In the genomic region with DNA sequence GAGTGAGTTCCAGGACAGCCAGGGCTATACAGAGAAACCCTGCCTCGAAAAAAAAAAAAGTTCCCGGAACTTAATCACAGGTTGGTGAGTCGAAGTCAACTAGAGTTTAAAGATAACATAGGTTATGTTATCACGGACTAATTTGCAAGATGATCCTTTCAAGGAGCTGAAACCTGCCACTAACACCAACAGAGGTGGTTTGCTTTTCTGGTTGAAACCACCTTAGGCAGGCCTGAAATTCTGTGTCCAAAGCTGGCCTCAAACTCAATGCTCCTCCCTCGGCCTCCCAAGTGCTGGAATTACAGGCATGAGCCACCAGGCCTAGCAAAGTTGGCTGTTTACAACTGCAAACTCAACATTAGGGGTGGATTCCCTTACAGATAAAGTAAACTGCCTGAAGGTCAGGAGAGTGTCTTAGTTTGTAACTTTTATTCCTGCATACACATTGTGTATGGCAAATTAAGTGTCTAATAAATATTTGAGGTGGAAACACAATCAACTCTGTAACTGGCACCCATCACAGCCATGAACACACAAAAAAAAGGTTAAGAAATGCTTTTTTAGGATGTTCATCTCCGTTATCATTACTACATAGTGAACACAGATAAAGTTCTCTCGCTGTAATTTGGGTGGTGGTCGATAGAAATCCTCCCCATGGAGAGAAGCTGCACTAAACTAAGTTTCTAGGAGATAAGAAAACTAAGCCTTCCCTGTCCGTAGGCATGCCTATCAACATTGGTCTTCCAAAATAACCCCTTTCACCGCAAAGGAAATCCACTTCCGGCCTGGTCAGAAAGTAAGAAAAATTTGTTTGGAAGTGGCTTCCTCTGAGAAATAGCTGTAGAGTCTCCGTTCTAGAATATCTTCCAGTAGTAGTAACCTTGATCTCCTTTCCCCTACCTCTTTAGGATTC, we compare ENCODE assay signal across 8 mouse cellular contexts. TPM values are rescaled to one million over a fixed set of nuclear protein-coding genes. Genes with fewer than 3 reads are reported as not detected.
DNase-seq lines count a peak whose midpoint lies in the region; ATAC-seq and TF ChIP-seq lines count a peak whose summit lies in the region.

No protein-coding gene starts in this region.

- peaks cover 5% of the 10 kb centered on the region for H3K4me1 ChIP-seq in forebrain, postnatal 0 days (ENCODE audit: insufficient read depth)
- H3K4me1 ChIP-seq in limb, embryonic 14.5 days (ENCODE audit: control insufficient read depth, insufficient read depth, low read length), result peaks cover 20% of the 10 kb centered on the region
- H3K4me1 ChIP-seq in neural tube, embryonic 15.5 days, result peaks cover 46% of the 10 kb centered on the region

- 63% methylated on average over 12 of the region's 12 CpGs for WGBS in forebrain, postnatal 0 days
- 59% methylated on average over 12 of the region's 12 CpGs for WGBS in limb, embryonic 14.5 days
- 46% methylated on average over 12 of the region's 12 CpGs for WGBS in neural tube, embryonic 15.5 days

- peak overlapping the region; percentile 79 for H3K4me2 ChIP-seq in forebrain, postnatal 0 days (ENCODE audit: low read depth)
- H3K4me2 ChIP-seq in limb, embryonic 14.5 days (replicated peaks; ENCODE audit: low read depth, low read length, severe bottlenecking), result peak overlapping the region; percentile 81
- H3K4me2 ChIP-seq in neural tube, embryonic 15.5 days, result peak overlapping the region; percentile 84

- H3K27me3 ChIP-seq in forebrain, postnatal 0 days (ENCODE audit: insufficient read depth, low read length), result no peaks in the 10 kb centered on the region
- no peaks in the 10 kb centered on the region for H3K27me3 ChIP-seq in limb, embryonic 14.5 days (ENCODE audit: control insufficient read depth, insufficient read depth, low read length)
- no peaks in the 10 kb centered on the region for H3K27me3 ChIP-seq in neural tube, embryonic 15.5 days (replicated peaks)

- ATAC-seq in forebrain, postnatal 0 days, result no peak
- no peak for ATAC-seq in limb, embryonic 14.5 days (ENCODE audit: low FRiP score, low read depth)
- ATAC-seq in neural tube, embryonic 15.5 days (ENCODE audit: low FRiP score), result no peak
- ATAC-seq in granulocyte monocyte progenitor cell, adult 5-6 weeks (replicated peaks; ENCODE audit: poor library complexity, severe bottlenecking), result no peak

- peak; percentile 26 for DNase-seq in kidney, adult 11 months
- no peak for DNase-seq in kidney, adult 18-20 months
- peak; percentile 70 for DNase-seq in NIH3T3 (ENCODE audit: low read depth)
- DNase-seq in forebrain, postnatal 0 days, result no peak
- DNase-seq in limb, embryonic 14.5 days (ENCODE audit: low spot score), result no peak
- no peak for DNase-seq in Muller cell, postnatal 12 days (ENCODE audit: inconsistent ontology term)

- no peak overlapping the region for H3K27ac ChIP-seq in forebrain, postnatal 0 days (ENCODE audit: low read depth, low read length)
- peak overlapping the region; percentile 80 for H3K27ac ChIP-seq in limb, embryonic 14.5 days (replicated peaks; ENCODE audit: low read depth, low read length)
- peak overlapping the region; percentile 83 for H3K27ac ChIP-seq in neural tube, embryonic 15.5 days (replicated peaks)

- no peak for TF ChIP-seq CTCF in forebrain, postnatal 0 days (IDR thresholded peaks at IDR 0.05; ENCODE audit: low read depth)

- H3K9me3 ChIP-seq in forebrain, postnatal 0 days (ENCODE audit: low read length), result no peaks in the 10 kb centered on the region
- no peaks in the 10 kb centered on the region for H3K9me3 ChIP-seq in limb, embryonic 14.5 days (ENCODE audit: control insufficient read depth, low read length)
- H3K9me3 ChIP-seq in neural tube, embryonic 15.5 days (replicated peaks), result no peaks in the 10 kb centered on the region

- peak overlapping the region; percentile 64 for H3K4me3 ChIP-seq in forebrain, postnatal 0 days (ENCODE audit: low read depth, low read length)
- H3K4me3 ChIP-seq in limb, embryonic 14.5 days (replicated peaks; ENCODE audit: low read length), result peak overlapping the region; percentile 60
- H3K4me3 ChIP-seq in neural tube, embryonic 15.5 days (replicated peaks), result peak overlapping the region; percentile 67

- H3K36me3 ChIP-seq in forebrain, postnatal 0 days (ENCODE audit: insufficient read depth), result 0 out of 2 replicates have a peak, but pooled peaks cover 2% of the 10 kb centered on the region
- 0 out of 2 replicates have a peak, but pooled peaks cover 6% of the 10 kb centered on the region for H3K36me3 ChIP-seq in limb, embryonic 14.5 days (ENCODE audit: control insufficient read depth, insufficient read depth, low read length)
- no peaks in the 10 kb centered on the region for H3K36me3 ChIP-seq in neural tube, embryonic 15.5 days

- peak overlapping the region; percentile 64; the same call in 1 of the 2 replicates for H3K9ac ChIP-seq in forebrain, postnatal 0 days
- H3K9ac ChIP-seq in limb, embryonic 14.5 days (ENCODE audit: low read depth, low read length, severe bottlenecking), result peak overlapping the region; percentile 34; the same call in 1 of the 2 replicates
- peak overlapping the region; percentile 69; the same call in 1 of the 2 replicates for H3K9ac ChIP-seq in neural tube, embryonic 15.5 days (replicated peaks)

- no peak for TF ChIP-seq POLR2A in limb, embryonic 14.5 days (IDR thresholded peaks at IDR 0.05; ENCODE audit: borderline replicate concordance, extremely low read depth, insufficient read depth, insufficient read length)

RNA-seq across cellular contexts. Expression of gene Snx1, which starts 0.6 kb away (rescaled TPM):
- 59.8 and 66.9 TPM in 2 replicates for total RNA-seq in forebrain, postnatal 0 days (2014; rRNA removed)
- 42.8 and 51.5 TPM in 2 replicates for polyA plus RNA-seq in forebrain, postnatal 0 days (2015; fragmentation: Nextera tagmentation; extraction: Ambion mirVana)
- polyA plus RNA-seq in limb, embryonic 14.5 days (2012; rRNA removed), result 95.8 and 111 TPM in 2 replicates
- polyA plus RNA-seq in limb, embryonic 14.5 days (2014; fragmentation: Nextera tagmentation; extraction: Ambion mirVana), result 123 and 125 TPM in 2 replicates
- polyA plus RNA-seq in neural tube, embryonic 15.5 days (2015; fragmentation: Nextera tagmentation; extraction: Ambion mirVana), result 70.4 and 80.0 TPM in 2 replicates
- total RNA-seq in granulocyte monocyte progenitor cell, adult 5-6 weeks (2014; fragmentation: Nextera tagmentation), result 71.0 and 93.3 TPM in 2 replicates
- total RNA-seq in granulocyte monocyte progenitor cell, adult 5-6 weeks (2017), result 109 and 124 TPM in 2 replicates

RNA-seq across cellular contexts. Expression of gene Ciao2a, which starts 0.6 kb away (rescaled TPM):
- 33.0 and 46.2 TPM in 2 replicates for total RNA-seq in forebrain, postnatal 0 days (2014; rRNA removed)
- 60.7 and 67.7 TPM in 2 replicates for polyA plus RNA-seq in forebrain, postnatal 0 days (2015; fragmentation: Nextera tagmentation; extraction: Ambion mirVana)
- polyA plus RNA-seq in limb, embryonic 14.5 days (2012; rRNA removed), result 47.1 and 53.0 TPM in 2 replicates
- 132 and 134 TPM in 2 replicates for polyA plus RNA-seq in limb, embryonic 14.5 days (2014; fragmentation: Nextera tagmentation; extraction: Ambion mirVana)
- 73.7 and 100 TPM in 2 replicates for polyA plus RNA-seq in neural tube, embryonic 15.5 days (2015; fragmentation: Nextera tagmentation; extraction: Ambion mirVana)
- total RNA-seq in granulocyte monocyte progenitor cell, adult 5-6 weeks (2014; fragmentation: Nextera tagmentation), result 237 and 248 TPM in 2 replicates
- 172 and 204 TPM in 2 replicates for total RNA-seq in granulocyte monocyte progenitor cell, adult 5-6 weeks (2017)

RNA-seq across cellular contexts. Expression of gene Dapk2, which starts 32.2 kb away (rescaled TPM):
- total RNA-seq in forebrain, postnatal 0 days (2014; rRNA removed), result 1.9 and 3.4 TPM in 2 replicates
- polyA plus RNA-seq in forebrain, postnatal 0 days (2015; fragmentation: Nextera tagmentation; extraction: Ambion mirVana), result 1.5 and 1.8 TPM in 2 replicates
- polyA plus RNA-seq in limb, embryonic 14.5 days (2012; rRNA removed), result 4.5 and 4.6 TPM in 2 replicates
- 5.0 and 6.3 TPM in 2 replicates for polyA plus RNA-seq in limb, embryonic 14.5 days (2014; fragmentation: Nextera tagmentation; extraction: Ambion mirVana)
- polyA plus RNA-seq in neural tube, embryonic 15.5 days (2015; fragmentation: Nextera tagmentation; extraction: Ambion mirVana), result 0.69 and 2.0 TPM in 2 replicates
- total RNA-seq in granulocyte monocyte progenitor cell, adult 5-6 weeks (2014; fragmentation: Nextera tagmentation), result 0.30 and 0.58 TPM in 2 replicates
- total RNA-seq in granulocyte monocyte progenitor cell, adult 5-6 weeks (2017), result 0.31 and 1.9 TPM in 2 replicates

RNA-seq across cellular contexts. Expression of gene Snx22, which starts 56.3 kb away (rescaled TPM):
- total RNA-seq in forebrain, postnatal 0 days (2014; rRNA removed), result 4.0 and 5.8 TPM in 2 replicates
- polyA plus RNA-seq in forebrain, postnatal 0 days (2015; fragmentation: Nextera tagmentation; extraction: Ambion mirVana), result 7.3 and 7.5 TPM in 2 replicates
- 5.0 and 6.1 TPM in 2 replicates for polyA plus RNA-seq in limb, embryonic 14.5 days (2012; rRNA removed)
- polyA plus RNA-seq in limb, embryonic 14.5 days (2014; fragmentation: Nextera tagmentation; extraction: Ambion mirVana), result 3.1 and 3.2 TPM in 2 replicates
- 10.7 and 12.1 TPM in 2 replicates for polyA plus RNA-seq in neural tube, embryonic 15.5 days (2015; fragmentation: Nextera tagmentation; extraction: Ambion mirVana)
- total RNA-seq in granulocyte monocyte progenitor cell, adult 5-6 weeks (2014; fragmentation: Nextera tagmentation), result not detected in 2 replicates
- 0.93 and 1.2 TPM in 2 replicates for total RNA-seq in granulocyte monocyte progenitor cell, adult 5-6 weeks (2017)

Comparison
In these comparisons a context has a peak if more than half of its experiments do, and no peak if none do; other contexts are left out.
1. DNase-seq: peak in kidney, adult 11 months (single experiment) and NIH3T3 (single experiment); none in kidney, adult 18-20 months (single experiment), forebrain, postnatal 0 days (single experiment), limb, embryonic 14.5 days (single experiment) and Muller cell, postnatal 12 days (single experiment).
2. Peak in every context shown above with its lines, with median percentiles within 50 percentile points of each other: H3K4me2 ChIP-seq, H3K4me3 ChIP-seq and H3K9ac ChIP-seq.